Mouse (Mus musculus) brown adipose tissue, adult 24 weeks (tissue): ENCODE data around the gene Unc119. TPM values are rescaled to one million over a fixed set of nuclear protein-coding genes. Genes with fewer than 3 reads are reported as not detected.

Experiments
- H3K27ac ChIP-seq: fragments of 200-500 bp; replicated peaks from 2 replicates; pipeline ENCODE4 v1.5.1; 2012; ENCODE audit warnings: low read depth, mild to moderate bottlenecking, low read length
- H3K4me1 ChIP-seq: fragments of 200-500 bp; 2 replicates; pipeline ENCODE4 v1.6.1; 2012; ENCODE audit warnings: low read length, mixed read lengths; ENCODE audit not compliant: control insufficient read depth, insufficient read depth, insufficient read length
- H3K4me3 ChIP-seq: fragments of 200-500 bp; 2 replicates; pipeline ENCODE4 v1.5.1; 2012; ENCODE audit warnings: low read depth, mild to moderate bottlenecking, low read length, moderate library complexity; ENCODE audit not compliant: insufficient read depth
- polyA plus RNA-seq: library from polyadenylated mRNA; stranded (reverse); fragments of >200 nt; gene quantifications from 2 replicates; pipeline ENCODE4 v1.2.4, GENCODE M21; 2012; ENCODE audit not compliant: missing spikeins, insufficient read depth, insufficient read length

Gene Unc119
- 16.9 and 30.7 TPM in 2 replicates for polyA plus RNA-seq

DNA sequence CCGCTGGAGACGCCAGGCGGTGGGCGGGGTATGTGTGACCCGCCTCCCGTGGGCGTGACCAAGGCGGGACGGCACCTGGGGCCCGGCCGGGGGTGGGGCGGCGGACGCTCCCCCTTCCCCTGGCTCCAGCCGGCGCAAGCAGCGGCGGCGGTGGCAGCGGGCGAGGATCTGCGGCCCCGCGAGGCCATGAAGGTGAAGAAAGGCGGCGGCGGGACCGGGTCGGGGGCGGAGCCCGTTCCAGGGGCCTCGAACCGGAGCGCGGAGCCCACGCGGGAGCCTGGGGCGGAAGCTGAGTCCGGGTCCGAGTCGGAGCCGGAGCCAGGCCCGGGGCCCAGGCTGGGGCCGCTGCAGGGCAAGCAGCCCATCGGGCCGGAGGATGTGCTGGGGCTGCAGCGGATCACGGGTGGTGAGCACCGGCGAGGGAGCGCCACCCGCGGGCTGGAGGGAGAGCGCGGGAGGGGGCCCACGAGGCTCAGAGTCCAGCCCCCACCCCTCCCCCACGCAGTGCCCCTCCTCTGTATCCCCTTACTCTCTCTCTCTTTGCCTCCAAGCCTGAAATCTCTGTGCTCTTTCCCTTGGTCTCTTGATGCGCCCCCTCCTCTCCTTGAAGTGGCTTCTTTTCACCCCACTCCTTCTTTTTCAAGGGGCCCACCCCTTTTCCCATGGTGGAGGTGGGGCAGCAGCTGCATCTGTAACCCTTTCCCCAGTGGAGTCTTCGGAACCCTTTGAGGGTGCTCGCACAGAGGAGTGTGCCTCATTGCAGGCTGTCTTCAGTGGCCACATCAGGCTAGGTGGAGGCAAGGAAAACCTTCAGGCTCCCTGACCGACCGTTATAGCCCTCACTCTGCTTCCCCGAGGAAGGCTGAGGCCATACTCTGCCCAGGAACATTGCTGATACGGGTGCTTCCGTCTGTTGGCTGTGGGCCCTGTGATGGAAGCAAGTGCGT is at the start of gene Unc119:
Gene Unc119, plus strand, starts transcription at position 102 of the 947 bp plus-strand sequence.
- Histone ChIP-seq H3K4me3 (peak within 1 kb of the TSS; percentile 72), H3K27ac (peak within 1 kb of the TSS; percentile 33), H3K4me1 (peaks cover 28% of the 10 kb centered on the region)

DNA sequence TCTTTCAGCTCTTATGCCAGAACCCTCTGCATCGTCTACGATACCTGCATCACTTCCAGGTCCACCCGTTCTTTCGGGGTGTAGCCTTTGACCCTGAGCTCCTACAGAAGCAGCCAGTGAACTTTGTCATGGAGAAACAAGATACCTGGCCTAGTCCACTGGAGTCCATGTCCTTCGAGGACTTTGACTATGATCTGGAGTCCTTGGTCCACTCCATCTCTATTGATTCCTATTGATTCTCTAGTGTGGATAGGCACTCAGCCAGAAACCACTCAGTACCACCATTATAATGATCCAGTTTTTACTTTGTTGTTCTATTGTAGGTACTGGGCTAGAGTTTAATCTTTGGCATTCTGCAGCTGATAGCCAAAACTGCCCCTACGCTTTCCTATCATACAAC is 48.7 kb upstream of the Unc119 start:
- Histone ChIP-seq H3K4me3 (no peak overlapping the region), H3K4me1 (no peaks in the 10 kb centered on the region), H3K27ac (no peak overlapping the region)

DNA sequence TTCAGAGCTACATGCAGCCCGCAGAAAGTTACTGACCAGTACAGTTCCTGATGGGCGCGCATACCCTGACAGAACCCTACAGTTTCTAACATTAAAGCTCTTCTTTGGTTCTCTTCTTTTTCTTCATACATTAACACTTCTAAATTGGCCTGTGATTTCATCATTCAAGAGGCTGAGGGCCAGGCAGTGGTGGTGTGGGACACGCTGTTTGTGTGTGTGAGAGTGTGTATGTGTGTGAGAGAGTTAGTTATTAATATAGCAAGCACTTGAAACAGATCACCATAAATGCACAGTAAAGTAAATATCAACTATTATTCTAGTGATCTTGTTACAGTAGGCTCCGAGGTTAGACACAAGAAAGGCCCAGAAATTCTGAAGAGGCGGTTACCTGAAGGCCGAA is 42.4 kb upstream of the Unc119 start:
- Histone ChIP-seq H3K4me1 (peaks cover 3% of the 10 kb centered on the region; the same call in 1 of the 2 replicates), H3K4me3 (peak overlapping the region; percentile 48), H3K27ac (no peak overlapping the region)

DNA sequence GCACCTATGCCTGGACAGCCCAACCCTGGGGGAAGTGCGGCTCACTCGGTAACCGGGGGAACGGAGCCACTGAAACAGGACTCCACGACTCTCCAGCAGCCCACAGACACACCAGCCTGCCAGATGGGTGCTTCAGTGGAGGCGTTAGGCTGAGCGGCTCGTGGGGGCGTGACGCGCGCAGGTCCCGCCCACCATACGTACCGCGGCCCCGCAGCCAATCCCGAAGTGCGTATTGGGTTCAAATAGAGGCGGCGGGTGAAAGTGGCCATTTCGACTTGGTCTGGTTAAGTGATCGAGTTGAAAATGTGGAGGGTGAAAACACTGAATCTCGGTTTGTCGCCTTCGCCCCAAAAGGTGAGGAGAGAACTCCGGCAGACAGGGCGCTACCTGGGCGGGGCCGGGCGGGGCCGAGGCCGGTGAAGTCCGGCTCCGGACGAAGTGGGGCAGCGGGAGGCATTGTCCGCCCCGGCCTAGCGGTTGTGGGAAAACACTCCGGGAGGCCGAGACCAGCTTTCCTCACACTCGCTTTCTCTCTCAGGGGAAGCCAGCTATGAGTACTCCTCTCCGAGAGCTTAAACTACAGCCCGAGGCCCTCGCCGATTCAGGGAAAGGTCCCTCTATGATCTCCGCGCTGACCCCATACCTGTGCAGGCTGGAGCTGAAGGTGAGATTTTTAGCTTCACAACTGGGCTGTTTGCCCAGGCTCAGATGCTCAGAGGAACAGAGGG is 41.8 kb upstream of the Unc119 start, which contains the start of gene Spag5:
Gene Spag5, plus strand, starts transcription at position 173 of the 728 bp plus-strand sequence.
- Histone ChIP-seq H3K4me3 (peak within 1 kb of the TSS; percentile 48), H3K27ac (no peak within 1 kb of the TSS), H3K4me1 (peaks cover 3% of the 10 kb centered on the region; the same call in 1 of the 2 replicates)

DNA sequence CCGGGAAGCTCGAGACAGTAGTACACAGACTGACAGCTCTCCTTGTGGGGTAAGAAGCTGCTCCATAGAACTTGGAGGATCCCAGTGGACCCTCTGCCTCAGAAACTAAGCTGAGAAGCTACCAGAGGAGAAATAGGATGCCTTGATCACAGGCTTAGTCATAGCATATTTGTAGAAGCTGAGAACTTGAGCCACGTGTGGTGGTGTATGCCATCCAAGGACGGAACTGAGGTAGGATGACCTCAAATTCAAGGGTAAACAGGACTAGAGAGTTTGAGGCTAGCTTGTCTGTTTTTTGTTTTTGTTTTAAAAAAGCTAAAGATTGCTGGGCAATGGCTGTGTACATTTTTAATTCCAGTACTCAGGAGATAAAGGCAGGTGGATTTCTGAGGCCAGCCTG is 38.0 kb upstream of the Unc119 start:
- no peak overlapping the region for H3K27ac ChIP-seq
- no peak overlapping the region for H3K4me3 ChIP-seq
- H3K4me1 ChIP-seq, result peaks cover 3% of the 10 kb centered on the region; the same call in 1 of the 2 replicates

DNA sequence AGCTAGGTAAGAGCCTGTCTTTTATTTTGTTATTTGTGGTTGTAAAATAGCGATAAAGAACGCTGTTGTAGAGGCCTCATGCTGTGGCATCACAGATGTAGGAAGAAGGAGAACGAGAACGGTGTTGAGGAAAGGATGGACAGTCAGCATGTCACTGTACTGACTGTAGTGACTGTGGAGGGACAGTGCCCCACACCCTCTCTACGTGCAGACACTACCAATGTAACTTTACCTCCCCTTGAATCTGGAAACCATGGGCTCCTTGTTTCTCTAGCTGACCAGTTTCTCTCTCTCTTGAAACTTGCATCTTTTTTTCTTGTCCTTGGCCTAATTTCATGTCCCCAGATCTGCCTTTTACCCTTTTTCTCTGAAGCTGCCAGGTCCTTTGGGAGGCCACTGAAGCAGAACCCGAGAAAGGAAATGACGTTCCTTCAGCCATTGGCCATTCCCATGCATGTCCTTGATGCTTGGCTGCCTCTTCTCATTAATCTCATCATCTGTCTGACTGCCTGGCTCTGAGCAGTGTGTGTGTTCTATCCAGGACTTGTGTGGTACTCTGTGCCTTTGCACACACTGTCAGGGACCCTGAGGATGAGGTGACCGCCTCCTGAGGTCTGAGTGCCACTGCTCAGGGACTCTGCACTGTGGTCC is 32.3 kb upstream of the Unc119 start:
- no peak overlapping the region for H3K4me3 ChIP-seq
- 0 out of 2 replicates have a peak overlapping the region, but pooled peaks have one; percentile 19 for H3K27ac ChIP-seq
- H3K4me1 ChIP-seq, result no peaks in the 10 kb centered on the region; the same call in 1 of the 2 replicates

DNA sequence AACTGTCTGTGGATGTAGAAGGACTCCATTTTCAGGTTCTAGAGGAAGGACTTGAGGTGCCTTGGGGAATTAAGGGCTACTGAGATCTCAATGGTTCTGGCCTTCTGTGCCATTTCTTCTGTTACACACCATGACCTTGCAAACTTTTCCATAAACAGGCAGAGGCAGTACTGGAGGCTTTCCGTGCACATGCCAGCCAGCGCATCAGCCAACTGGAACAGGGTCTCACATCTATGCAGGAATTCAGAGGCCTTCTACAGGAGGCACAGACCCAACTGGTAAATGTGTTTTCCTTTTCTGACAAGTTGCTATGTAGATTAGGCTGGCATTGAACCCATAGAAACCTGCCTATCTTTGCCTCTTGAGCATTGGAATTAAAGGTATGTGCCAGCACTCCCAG is 29.6 kb upstream of the Unc119 start:
- Histone ChIP-seq H3K27ac (no peak overlapping the region), H3K4me1 (no peaks in the 10 kb centered on the region; the same call in 1 of the 2 replicates), H3K4me3 (no peak overlapping the region)

DNA sequence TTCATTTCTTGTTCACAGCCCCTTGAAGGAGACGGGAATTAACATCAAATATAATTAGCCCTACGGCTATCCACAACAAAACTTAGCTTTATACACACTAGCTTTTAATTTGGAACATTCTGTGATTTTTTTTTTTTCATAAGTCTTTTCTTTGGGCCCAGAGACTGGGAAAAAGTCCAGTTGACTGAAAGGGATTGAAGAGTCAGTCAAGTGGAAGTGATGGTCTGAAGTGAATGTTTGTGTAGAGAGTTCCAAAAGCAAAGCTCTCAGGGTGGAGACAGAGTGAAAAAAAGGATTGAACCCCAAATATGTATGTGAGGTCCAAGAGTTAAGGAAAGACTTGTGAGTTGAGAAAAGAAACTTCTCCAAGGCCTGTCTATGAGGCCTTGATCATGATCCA is 24.9 kb upstream of the Unc119 start:
- no peak overlapping the region for H3K4me3 ChIP-seq
- no peak overlapping the region for H3K27ac ChIP-seq
- H3K4me1 ChIP-seq, result peaks cover 4% of the 10 kb centered on the region; the same call in 1 of the 2 replicates

DNA sequence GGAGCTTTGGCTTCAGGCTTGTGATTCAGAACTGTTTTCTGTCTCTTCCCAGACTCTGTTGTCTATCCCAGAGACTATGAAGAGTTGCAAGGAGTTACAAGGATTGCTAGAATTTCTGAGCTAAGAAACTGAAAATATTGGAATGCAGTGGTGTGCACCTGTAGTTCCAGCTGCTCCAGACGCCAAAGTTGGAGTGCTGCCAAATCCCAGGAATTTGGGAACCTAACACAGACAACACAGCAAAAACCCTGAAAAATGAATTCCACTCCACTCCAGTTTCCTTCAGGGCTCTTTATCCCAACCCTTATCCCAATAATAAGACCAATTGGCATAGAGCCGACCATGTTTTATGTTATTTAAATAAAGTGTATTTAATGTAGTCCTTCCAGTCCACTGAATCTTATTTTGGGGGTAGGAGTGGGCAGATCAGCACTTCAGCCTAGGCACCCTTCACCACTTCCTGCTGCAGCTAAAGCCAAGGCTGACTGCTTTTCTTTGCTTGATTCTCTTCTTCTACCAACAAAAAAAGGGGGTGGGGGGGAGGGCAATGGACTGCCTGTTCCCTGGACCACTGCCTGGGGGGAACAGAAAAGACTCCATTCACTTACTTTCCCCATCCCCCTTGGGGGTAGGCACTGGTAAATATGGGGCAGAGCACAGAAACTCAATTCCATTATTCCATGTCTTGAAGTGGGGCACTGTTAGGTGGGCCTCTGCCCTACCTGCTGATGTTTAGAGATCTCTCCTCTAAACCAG is 21.0 kb upstream of the Unc119 start:
- Histone ChIP-seq H3K4me3 (no peak overlapping the region), H3K27ac (no peak overlapping the region), H3K4me1 (peaks cover 4% of the 10 kb centered on the region; the same call in 1 of the 2 replicates)

DNA sequence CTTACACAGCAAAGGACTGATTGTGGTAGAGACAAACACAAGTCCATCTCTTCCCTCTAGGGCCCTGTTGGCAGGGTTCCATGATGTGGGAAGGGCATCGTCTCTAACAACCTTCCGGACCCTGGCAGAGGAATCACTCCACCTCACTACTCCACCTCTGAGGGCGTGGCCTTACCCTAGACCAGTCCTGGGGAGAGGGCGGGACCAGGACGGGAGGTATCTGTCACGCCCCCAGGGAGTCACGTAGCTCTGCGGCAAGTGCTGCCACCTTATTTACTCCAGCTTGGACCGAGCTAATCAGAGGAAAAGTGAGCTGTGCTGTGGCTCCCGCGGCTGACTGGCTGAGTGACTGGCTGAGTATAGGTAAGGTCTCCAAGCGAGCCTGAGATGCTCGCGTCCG is 20.4 kb upstream of the Unc119 start, which contains the start of gene Aldoc:
Gene Aldoc, plus strand, starts transcription at position 109 of the 400 bp plus-strand sequence.
- H3K4me1 ChIP-seq, result peaks cover 4% of the 10 kb centered on the region; the same call in 1 of the 2 replicates
- no peak within 1 kb of the TSS for H3K4me3 ChIP-seq
- H3K27ac ChIP-seq, result no peak within 1 kb of the TSS

DNA sequence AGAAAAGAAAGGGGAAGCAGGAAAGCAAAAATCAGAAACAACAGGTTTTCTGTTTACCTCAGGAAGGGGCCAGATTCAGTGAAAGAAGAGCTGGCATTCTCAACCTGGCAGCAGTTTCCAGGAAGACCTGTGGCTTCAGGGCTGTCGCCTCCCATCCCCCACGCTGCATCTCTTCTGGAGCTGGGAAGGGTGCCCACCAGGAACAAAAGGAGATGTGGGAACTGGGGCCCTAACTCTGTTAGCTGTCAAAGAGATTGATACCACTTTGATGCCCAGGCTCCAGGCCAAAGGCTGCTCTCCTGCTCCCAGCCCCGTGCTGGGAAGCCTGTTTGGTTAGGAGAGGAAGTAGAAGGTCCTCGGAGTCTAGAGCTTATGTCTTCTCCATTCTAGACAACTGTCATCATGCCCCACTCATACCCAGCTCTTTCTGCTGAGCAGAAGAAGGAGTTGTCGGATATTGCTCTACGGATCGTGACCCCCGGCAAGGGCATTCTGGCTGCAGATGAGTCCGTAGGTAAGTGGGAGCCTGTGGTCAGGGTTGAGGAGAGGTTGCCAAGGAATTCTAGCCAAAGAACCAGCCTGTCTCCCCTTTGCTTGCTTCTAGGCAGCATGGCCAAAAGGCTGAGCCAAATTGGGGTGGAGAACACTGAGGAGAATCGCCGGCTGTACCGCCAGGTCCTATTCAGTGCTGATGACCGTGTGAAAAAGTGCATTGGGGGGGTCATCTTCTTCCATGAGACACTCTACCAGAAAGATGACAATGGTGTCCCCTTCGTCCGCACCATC is 19.1 kb upstream of the Unc119 start:
- no peak overlapping the region for H3K4me3 ChIP-seq
- no peak overlapping the region for H3K27ac ChIP-seq
- peaks cover 4% of the 10 kb centered on the region; the same call in 1 of the 2 replicates for H3K4me1 ChIP-seq

DNA sequence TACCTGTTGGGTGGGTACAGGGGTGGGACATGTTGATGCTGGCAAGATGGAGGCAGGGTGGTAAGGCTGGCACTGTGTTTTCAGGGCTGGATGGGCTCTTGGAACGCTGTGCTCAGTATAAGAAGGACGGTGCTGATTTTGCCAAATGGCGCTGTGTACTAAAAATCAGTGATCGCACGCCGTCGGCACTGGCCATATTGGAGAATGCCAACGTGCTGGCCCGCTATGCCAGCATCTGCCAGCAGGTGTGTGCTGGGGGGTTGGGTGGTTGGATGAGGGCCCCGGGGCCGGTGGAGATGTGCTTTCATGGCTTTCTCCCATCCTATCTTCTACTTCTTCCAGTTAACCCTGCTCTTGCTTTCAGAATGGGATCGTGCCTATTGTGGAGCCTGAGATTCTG is 18.3 kb upstream of the Unc119 start:
- H3K4me3 ChIP-seq, result no peak overlapping the region
- peaks cover 4% of the 10 kb centered on the region; the same call in 1 of the 2 replicates for H3K4me1 ChIP-seq
- H3K27ac ChIP-seq, result no peak overlapping the region

DNA sequence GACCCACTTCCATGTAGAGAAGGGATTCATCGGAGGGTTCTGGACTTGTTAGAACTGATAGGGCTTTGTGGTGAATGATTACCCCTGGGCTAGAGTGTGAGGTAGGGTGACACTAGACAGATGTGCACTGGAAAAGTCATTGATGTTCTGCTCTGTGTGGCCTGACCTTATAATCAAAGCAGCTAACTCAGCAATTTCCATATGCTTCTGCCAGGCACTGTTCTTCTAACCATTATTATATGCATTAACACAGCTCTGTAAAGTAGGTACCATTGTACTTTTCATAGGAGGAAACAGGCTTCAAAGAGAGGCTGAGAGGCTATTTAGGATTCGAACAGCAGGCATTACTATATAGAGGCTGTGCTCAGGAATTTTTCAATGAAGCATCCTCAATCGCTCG is 16.1 kb upstream of the Unc119 start:
- Histone ChIP-seq H3K4me3 (no peak overlapping the region), H3K27ac (no peak overlapping the region), H3K4me1 (peaks cover 4% of the 10 kb centered on the region; the same call in 1 of the 2 replicates)
